Mouse (Mus musculus): ENCODE measurements around the gene Lbr.
A peak's percentile ranks its signal among the peaks of the same experiment; 100 is the strongest.

Gene Lbr

GRCm38 (mm10) chr1:181771871-181772270 is 71.0 kb downstream of the Lbr start:
- peak; percentile 52 for DNase-seq (ENCODE audit: low read depth)

- no peak for DNase-seq (ENCODE audit: low read depth)
Measured at GRCm38 (mm10) chr1:181769392-181769791, 73.5 kb downstream of the Lbr start.
